Mouse (Mus musculus) bone marrow, adult 2 months (tissue): ENCODE measurements at regions not wholly inside any gene's neighbourhood (a gene's known extent, or its start where the extent isn't known, plus 50 kb on each side); places are given as distances from the start of the nearest gene placed in this dataset.

ENCODE experiments used
- CTCF ChIP-seq: fragments of 200-500 bp; IDR thresholded peaks from 2 replicates; pipeline ENCODE4 v1.5.1; 2011; ENCODE audit warnings: low read length, control low read depth; ENCODE audit not compliant: control insufficient read depth, insufficient read depth
- POLR2A ChIP-seq: fragments of 200-500 bp; IDR thresholded peaks from 2 replicates; pipeline ENCODE4 v1.6.1; 2011; ENCODE audit warnings: low read depth, mild to moderate bottlenecking, control low read depth, low read length, borderline replicate concordance; ENCODE audit not compliant: control insufficient read depth

DNA sequence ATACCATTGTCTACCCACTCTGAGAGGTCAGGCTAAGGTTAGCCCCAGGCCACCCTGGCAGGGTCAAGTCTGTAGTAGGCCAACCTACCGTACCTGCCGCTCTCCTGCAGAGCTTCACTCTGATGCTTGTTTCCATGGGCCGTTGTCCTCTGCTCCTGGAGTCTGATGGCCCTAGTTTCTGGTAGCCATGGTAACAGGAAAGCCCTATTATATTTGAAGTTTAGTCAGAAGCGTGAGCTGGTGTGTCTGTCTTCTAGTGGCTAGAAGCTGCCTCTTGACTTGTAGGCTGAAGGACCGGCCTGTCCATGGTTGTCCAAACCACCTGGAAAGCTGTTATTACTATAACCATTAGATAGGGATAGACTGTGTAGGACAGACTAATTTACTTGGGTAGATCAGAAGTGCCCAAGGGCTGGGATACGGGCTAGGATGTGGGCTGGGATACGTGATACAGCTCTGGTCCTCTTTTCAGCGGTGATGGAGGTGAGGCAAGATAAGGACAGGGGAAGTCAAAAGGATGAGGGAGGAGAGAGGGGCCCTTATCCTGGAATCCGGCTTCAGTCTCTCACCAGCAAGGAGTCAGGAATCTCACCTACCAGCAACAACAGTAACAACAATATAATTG is 58.5 kb upstream of the Zfp706 start:
- TF ChIP-seq CTCF (no peak), POLR2A (no peak)
